Mouse (Mus musculus): Measurements from ENCODE around the gene Fem1b.
"Not testable (repeated sequence)": the region's sequence is repeated elsewhere in the genome, so short reads cannot be mapped to it uniquely, and the experiment has no call there.

Fem1b gene

GRCm38 (mm10) chr9:62827939-62828652, 16.4 kb upstream of the Fem1b start:
- peak; percentile 70 for DNase-seq (ENCODE audit: low read depth, low spot score)

GRCm38 (mm10) chr9:62826456-62826855, 14.7 kb upstream of the Fem1b start:
- peak; percentile 48 for DNase-seq (ENCODE audit: low read depth, low spot score)

DNA sequence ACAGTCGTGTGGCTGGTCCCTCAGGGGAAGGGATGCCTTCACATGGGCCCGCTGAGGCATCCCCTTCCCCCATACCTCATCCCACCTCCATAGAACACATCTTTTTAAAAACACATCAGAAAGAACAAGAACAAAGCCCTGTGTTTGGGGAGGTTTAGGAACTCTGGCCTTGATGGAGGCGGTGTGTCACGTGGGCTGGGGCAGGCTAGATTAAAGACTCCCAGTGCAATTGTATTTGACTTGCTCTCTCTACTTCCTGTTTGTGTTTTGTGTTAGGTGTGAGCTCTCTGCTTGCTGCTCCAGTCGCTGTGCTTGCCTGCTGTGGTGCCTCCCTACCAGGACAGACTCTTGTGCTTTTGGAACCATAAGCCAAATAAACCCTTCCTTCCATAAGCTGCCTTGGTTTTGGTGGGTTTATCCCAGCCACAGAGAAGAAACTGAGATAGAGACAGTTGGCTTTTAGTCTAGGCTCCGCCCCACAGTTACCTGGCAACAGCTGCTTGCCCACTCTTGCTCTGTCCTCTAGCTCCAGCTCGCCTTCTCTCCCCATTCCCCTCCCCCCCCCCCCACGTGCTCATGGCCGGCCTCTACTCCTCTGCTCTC, 14.2 kb upstream of the Fem1b start:
- peak; percentile 82 for DNase-seq (ENCODE audit: low read depth, low spot score)

- peak; percentile 62 for DNase-seq (ENCODE audit: low read depth, low spot score)
Observed at GRCm38 (mm10) chr9:62821811-62822210, 10.1 kb upstream of the Fem1b start.

- no peak for DNase-seq (ENCODE audit: low read depth, low spot score)
Observed at GRCm38 (mm10) chr9:62820829-62821228, 9.1 kb upstream of the Fem1b start.

GRCm38 (mm10) chr9:62819910-62820309, 8.2 kb upstream of the Fem1b start:
- DNase-seq (ENCODE audit: low read depth, low spot score): peak; percentile 66

DNA sequence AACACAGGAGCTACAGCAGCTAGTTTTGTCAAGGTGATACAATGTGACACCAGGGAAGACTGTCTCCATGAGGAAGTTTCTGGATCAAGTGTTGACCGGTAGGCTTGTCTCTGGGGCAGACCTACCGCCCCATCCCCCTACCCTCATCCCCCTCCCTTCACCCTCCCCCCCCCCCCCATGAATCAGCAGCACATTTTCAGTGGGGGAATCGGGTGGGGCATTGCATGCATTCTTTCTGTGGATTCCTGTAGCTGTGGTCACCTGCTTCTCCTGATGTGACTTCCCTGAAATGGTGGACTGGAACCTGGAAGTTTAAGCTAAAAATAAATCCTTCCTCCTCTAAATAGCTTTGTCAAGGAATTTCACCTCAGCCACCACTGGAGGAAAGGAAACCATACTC, 7.8 kb upstream of the Fem1b start:
- DNase-seq (ENCODE audit: low read depth, low spot score): peak; percentile 58

DNA sequence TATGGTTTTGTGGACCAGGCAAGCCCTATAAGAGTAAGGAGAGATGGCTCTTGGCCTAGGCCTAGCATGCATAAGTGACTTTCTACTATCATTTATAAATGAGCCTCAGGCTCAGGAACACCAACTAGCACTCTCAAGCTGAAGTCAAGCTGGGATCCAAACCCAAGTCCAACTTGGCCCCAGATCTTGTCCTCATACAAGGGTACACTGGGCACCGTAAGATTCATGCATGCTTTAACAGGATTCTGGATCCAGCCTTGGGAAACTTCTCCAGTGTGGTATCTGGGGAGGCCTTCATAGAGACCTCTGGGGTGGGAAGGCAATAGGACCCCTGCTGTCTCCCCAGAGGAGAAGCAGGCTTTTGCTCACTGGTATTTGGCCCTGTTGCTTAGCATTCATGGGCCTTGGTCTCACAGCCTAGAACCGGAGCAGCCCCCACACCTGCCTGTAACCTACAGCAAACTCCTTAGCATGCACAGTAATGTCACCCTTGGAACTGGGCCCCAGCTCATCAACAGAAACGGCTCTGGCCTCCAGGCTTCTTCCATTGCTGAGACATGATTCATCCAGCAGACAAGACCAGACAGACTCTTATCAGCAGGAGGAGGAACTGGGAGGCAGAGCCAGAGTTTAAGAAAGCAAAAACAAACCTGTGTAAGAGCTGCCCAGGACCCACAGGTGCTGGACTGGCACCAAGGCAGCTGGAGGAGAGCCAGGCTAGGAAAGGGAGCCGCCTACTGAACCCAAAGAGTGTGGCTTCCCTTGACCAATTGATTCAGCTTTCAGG, 6.3 kb upstream of the Fem1b start:
- DNase-seq (ENCODE audit: low read depth, low spot score): no peak

DNA sequence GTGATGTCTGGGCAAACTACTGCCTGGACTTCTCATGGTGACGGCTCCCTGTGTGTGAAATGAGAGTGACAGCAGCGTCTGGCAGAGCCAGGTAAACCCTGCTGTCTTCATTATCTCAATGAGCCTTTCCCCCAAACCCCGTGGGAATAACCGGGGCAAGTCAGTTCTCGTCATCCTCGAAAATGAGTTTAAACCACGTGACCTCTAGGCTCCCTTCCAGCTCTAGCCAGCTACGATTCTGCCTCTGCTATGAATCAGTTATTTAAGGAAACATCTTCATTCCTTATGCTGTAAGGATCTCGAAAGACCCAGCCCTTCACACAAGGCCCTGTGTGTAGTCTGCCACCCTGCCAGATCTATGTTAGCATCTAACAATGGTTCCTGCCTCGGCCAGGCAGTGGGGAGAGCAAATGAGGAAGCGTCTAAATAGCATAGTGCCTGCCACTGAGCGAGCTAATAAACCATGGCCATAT, 5.4 kb upstream of the Fem1b start:
- no peak for DNase-seq (ENCODE audit: low read depth, low spot score)

- DNase-seq (ENCODE audit: low read depth, low spot score): no peak
Observed at GRCm38 (mm10) chr9:62816323-62817098, 4.8 kb upstream of the Fem1b start.

GRCm38 (mm10) chr9:62814751-62815150, 3.0 kb upstream of the Fem1b start:
- DNase-seq (ENCODE audit: low read depth, low spot score): no peak

DNA sequence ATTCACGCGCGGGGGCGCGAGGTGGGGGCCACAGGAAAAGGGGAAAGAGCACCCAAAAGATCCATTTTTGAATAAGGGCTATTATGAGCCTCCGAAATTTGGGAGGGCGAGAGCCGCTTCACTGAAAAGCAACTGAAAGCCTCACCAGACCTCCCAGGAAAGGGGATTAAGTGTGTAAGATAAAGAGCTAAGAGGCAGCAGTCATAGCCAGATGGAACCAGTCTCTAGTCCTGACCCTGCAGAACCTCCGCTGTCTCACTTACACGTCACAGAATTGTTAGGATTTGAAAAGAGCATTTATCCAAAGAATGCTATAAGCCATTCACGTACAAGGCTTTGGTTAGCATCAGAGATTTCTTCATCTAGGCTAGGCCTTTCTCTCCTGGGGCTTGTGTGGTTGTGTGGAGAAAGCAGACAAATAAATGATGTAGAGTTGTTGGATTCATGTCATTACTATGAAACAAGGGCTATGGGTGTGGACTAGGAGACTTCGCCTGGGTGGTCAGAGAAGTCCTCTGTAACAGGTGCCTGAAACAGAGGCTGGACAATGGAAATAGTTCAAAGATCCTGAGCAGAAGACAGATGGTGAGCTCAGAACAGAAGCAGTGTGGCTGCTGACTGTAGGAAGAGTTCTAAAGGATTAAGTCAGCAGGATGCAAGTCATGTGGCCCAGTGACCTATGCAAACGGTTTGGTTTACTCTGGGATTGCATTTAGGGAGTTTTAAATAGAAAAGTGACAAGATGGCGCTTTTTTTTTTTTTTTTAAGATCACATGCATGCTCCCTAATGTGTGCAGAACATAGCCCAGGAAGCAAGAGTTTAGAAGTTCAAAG, 699 bp upstream of the Fem1b start:
- peak; percentile 67 for DNase-seq (ENCODE audit: low read depth, low spot score)

GRCm38 (mm10) chr9:62810543-62811515, 905 bp downstream of the Fem1b start:
- peak; percentile 46 for DNase-seq (ENCODE audit: low read depth, low spot score)

DNA sequence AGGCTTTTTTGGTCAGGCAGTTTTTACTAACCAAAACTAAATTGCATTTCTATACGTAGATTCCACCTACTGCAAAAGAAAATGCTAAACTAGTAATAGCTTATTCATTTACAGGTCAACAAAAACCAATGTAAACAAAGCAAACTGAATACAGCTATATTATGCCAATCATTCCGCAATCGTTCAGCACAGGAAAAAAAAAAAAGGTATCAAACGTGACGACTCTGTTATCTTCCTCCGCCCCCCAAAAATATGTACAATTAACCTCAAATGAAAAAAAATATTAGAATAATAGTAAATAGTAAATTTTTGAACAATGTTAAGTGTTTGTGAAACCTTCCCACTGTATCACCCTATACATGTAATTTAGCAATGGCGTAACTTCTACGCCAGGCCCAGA, 1.6 kb downstream of the Fem1b start:
- DNase-seq (ENCODE audit: low read depth, low spot score): no peak

GRCm38 (mm10) chr9:62799218-62799617, 12.5 kb downstream of the Fem1b start:
- not testable (repeated sequence) for DNase-seq (ENCODE audit: low read depth, low spot score)

DNA sequence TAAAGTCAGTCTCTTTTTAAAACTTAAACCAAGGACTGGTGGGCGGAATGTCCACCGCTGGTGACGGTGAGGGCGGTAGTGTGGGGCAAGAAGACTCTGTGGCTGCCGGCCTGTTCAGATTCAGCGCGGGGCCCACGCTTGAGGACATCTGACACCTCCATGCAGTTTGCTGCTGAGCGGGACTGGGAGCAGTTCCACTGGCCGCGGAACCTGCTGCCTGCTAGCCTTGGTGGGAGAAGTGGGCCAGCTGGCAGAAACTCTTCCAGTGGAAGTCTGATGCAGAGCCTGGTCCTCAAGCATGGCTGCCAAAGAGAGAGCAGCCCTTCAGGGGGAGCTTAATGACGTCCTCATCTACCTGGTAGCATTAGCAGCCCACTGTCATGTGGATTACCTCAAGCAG, 21.9 kb downstream of the Fem1b start:
- no peak for DNase-seq (ENCODE audit: low read depth, low spot score)

DNA sequence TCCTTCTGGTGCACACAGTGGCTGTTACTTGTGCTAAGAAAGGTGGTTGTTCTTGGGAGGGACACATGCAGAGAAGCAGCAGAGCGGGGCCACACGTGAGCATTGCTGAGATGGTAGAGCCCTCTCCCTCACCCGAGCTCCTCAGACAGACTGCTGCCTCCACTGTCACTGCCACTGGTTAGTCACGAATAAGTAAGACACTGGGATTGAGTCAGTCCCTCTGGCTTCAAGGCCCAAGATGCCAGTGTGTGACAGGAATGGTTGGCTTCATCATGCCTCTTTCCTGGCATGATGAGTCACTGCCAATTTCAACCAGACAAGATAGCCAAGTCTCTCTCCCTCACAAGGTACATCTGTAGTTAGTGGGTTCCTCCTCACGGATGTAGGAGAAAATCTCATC, 25.0 kb downstream of the Fem1b start:
- no peak for DNase-seq (ENCODE audit: low read depth, low spot score)

GRCm38 (mm10) chr9:62784233-62784632, 27.5 kb downstream of the Fem1b start:
- peak; percentile 49 for DNase-seq (ENCODE audit: low read depth, low spot score)

- peak; percentile 58 for DNase-seq (ENCODE audit: low read depth, low spot score)
Observed at GRCm38 (mm10) chr9:62782976-62783781, 28.6 kb downstream of the Fem1b start.

All from ES-CJ7 (cell line).